Comparison of ENCODE assay signal across 12 mouse cellular contexts in the genomic region with DNA sequence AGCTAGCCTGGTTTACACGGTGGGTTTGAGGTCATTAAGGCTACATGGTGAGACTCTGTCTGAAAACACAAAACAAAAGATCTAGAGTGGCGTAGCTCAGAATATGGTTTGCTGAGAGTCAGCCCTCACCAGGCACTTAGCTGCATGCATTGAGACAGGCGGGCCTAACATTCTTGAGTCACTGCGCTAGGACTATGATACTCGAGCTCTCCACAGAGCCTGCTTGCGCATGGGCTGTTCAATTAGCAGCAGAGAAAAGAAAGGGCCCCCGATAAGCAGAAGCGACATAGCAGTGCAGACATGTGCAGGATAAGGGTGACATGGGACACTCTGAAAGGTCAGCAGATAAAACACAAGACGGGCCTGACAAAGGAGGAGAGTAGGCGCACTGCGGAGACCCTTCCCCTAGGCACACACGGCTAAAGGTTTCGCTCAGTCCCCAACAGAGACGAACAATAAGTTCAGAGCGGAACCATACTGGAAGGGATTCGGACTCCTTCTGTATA.
A peak's percentile ranks its signal among the peaks of the same experiment; 100 is the strongest.
DNase-seq lines count a peak whose midpoint lies in the region; ATAC-seq and TF ChIP-seq lines count a peak whose summit lies in the region.
"Had no signal": no experiment of that assay in that cellular context is flagged by ENCODE, and none has a peak within 500 bp of the region (broad histone marks: within the 10 kb centered on the region; RNA-seq: fewer than 3 reads in every experiment).

No protein-coding gene starts in this region.

- no peak for DNase-seq in lung, adult 18-20 months
- peak; percentile 46 for DNase-seq in hindbrain, postnatal 0 days (ENCODE audit: low spot score)
- no peak for DNase-seq in frontal cortex, postnatal 14 days (ENCODE audit: low spot score in 2 of 2)
- no peak for DNase-seq in left cerebral cortex, postnatal 4 days
- DNase-seq: cerebellum, adult 9-11 months; kidney, adult 18-20 months; liver, embryonic 13.5 days had no signal

- no peak for ATAC-seq in lung, embryonic 15.5 days (ENCODE audit: borderline replicate concordance, extremely low read depth, low FRiP score, low TSS enrichment)
- ATAC-seq in embryonic facial prominence, embryonic 15.5 days (ENCODE audit: insufficient number of reproducible peaks, low FRiP score, low TSS enrichment, low read depth) = no peak; the same call in 1 of the 2 replicates
- peak; percentile 69 for ATAC-seq in hindbrain, postnatal 0 days
- ATAC-seq in neural tube, embryonic 15.5 days (ENCODE audit: low FRiP score) = peak; percentile 83
- no peak for ATAC-seq in monocyte, adult 5-6 weeks (replicated peaks; ENCODE audit: insufficient number of reproducible peaks, low FRiP score, low TSS enrichment, poor library complexity, severe bottlenecking)
- ATAC-seq: Patski had no signal

- H3K27me3 ChIP-seq in lung, embryonic 15.5 days = no peaks in the 10 kb centered on the region
- no peaks in the 10 kb centered on the region for H3K27me3 ChIP-seq in embryonic facial prominence, embryonic 15.5 days
- no peaks in the 10 kb centered on the region for H3K27me3 ChIP-seq in hindbrain, postnatal 0 days (ENCODE audit: insufficient read depth, low read length)
- H3K27me3 ChIP-seq in neural tube, embryonic 15.5 days (replicated peaks) = no peaks in the 10 kb centered on the region
- H3K27me3 ChIP-seq: liver, embryonic 13.5 days had no signal

- peak overlapping the region; percentile 35 for H3K4me2 ChIP-seq in lung, embryonic 15.5 days
- 0 out of 2 replicates have a peak overlapping the region, but pooled peaks have one; percentile 17 for H3K4me2 ChIP-seq in embryonic facial prominence, embryonic 15.5 days (replicated peaks)
- H3K4me2 ChIP-seq in hindbrain, postnatal 0 days (ENCODE audit: low read depth, low read length) = peak overlapping the region; percentile 47
- peak overlapping the region; percentile 46 for H3K4me2 ChIP-seq in neural tube, embryonic 15.5 days
- H3K4me2 ChIP-seq: liver, embryonic 13.5 days had no signal

- no peak overlapping the region for H3K4me3 ChIP-seq in lung, embryonic 15.5 days
- H3K4me3 ChIP-seq in embryonic facial prominence, embryonic 15.5 days (replicated peaks) = no peak overlapping the region; the same call in 1 of the 2 replicates
- H3K4me3 ChIP-seq in hindbrain, postnatal 0 days (ENCODE audit: low read length) = peak overlapping the region; percentile 1; the same call in 1 of the 2 replicates
- peak overlapping the region; percentile 19 for H3K4me3 ChIP-seq in neural tube, embryonic 15.5 days (replicated peaks)
- H3K4me3 ChIP-seq: liver, embryonic 13.5 days had no signal

- intact Hi-C loops in left cerebral cortex, postnatal 4 days (cut with DNase I) = no loop called here

- no peak for TF ChIP-seq CTCF in hindbrain, postnatal 0 days (IDR thresholded peaks at IDR 0.05; ENCODE audit: low read depth)

- no peaks in the 10 kb centered on the region for H3K9me3 ChIP-seq in lung, embryonic 15.5 days
- no peaks in the 10 kb centered on the region for H3K9me3 ChIP-seq in embryonic facial prominence, embryonic 15.5 days (replicated peaks)
- peaks cover 2% of the 10 kb centered on the region; the same call in 1 of the 2 replicates for H3K9me3 ChIP-seq in hindbrain, postnatal 0 days (ENCODE audit: low read length)
- H3K9me3 ChIP-seq in neural tube, embryonic 15.5 days (replicated peaks) = no peaks in the 10 kb centered on the region
- H3K9me3 ChIP-seq: liver, embryonic 13.5 days had no signal

- WGBS in lung, embryonic 15.5 days = 47% methylated on average over 16 of the region's 16 CpGs
- 46% methylated on average over 16 of the region's 16 CpGs for WGBS in embryonic facial prominence, embryonic 15.5 days
- WGBS in hindbrain, postnatal 0 days = 15% methylated on average over 16 of the region's 16 CpGs
- WGBS in neural tube, embryonic 15.5 days = 17% methylated on average over 16 of the region's 16 CpGs

- no peak overlapping the region for H3K27ac ChIP-seq in lung, embryonic 15.5 days
- H3K27ac ChIP-seq in embryonic facial prominence, embryonic 15.5 days (replicated peaks) = no peak overlapping the region
- H3K27ac ChIP-seq in hindbrain, postnatal 0 days = no peak overlapping the region
- no peak overlapping the region for H3K27ac ChIP-seq in neural tube, embryonic 15.5 days (replicated peaks)
- H3K27ac ChIP-seq: liver, embryonic 13.5 days had no signal

- H3K36me3 ChIP-seq in lung, embryonic 15.5 days = no peaks in the 10 kb centered on the region
- no peaks in the 10 kb centered on the region for H3K36me3 ChIP-seq in embryonic facial prominence, embryonic 15.5 days
- no peaks in the 10 kb centered on the region for H3K36me3 ChIP-seq in hindbrain, postnatal 0 days (ENCODE audit: insufficient read depth, low read length)
- H3K36me3 ChIP-seq in neural tube, embryonic 15.5 days = no peaks in the 10 kb centered on the region
- H3K36me3 ChIP-seq: liver, embryonic 13.5 days had no signal

- H3K9ac ChIP-seq in lung, embryonic 15.5 days = no peak overlapping the region
- H3K9ac ChIP-seq in embryonic facial prominence, embryonic 15.5 days = no peak overlapping the region
- no peak overlapping the region for H3K9ac ChIP-seq in hindbrain, postnatal 0 days (replicated peaks; ENCODE audit: low read length)
- no peak overlapping the region for H3K9ac ChIP-seq in neural tube, embryonic 15.5 days (replicated peaks)
- H3K9ac ChIP-seq: liver, embryonic 13.5 days had no signal

- H3K4me1 ChIP-seq in lung, embryonic 15.5 days = no peaks in the 10 kb centered on the region
- H3K4me1 ChIP-seq in embryonic facial prominence, embryonic 15.5 days = no peaks in the 10 kb centered on the region
- no peaks in the 10 kb centered on the region; the same call in 1 of the 2 replicates for H3K4me1 ChIP-seq in hindbrain, postnatal 0 days (ENCODE audit: insufficient read depth, low read length)
- H3K4me1 ChIP-seq in neural tube, embryonic 15.5 days = peaks cover 15% of the 10 kb centered on the region
- H3K4me1 ChIP-seq: liver, embryonic 13.5 days had no signal

Comparison
In these comparisons a context has a peak if more than half of its experiments do, and no peak if none do; other contexts are left out.
1. ATAC-seq: peak in hindbrain, postnatal 0 days (single experiment) and neural tube, embryonic 15.5 days (single experiment); none in lung, embryonic 15.5 days (single experiment), embryonic facial prominence, embryonic 15.5 days (single experiment) and monocyte, adult 5-6 weeks (single experiment).
2. H3K4me3 ChIP-seq: peak in hindbrain, postnatal 0 days (single experiment) and neural tube, embryonic 15.5 days (single experiment); none in lung, embryonic 15.5 days (single experiment) and embryonic facial prominence, embryonic 15.5 days (single experiment).
3. Peak in every context shown above with its lines, with median percentiles within 50 percentile points of each other: H3K4me2 ChIP-seq.